Comparison of ENCODE assay signal across 16 mouse cellular contexts in the genomic region with DNA sequence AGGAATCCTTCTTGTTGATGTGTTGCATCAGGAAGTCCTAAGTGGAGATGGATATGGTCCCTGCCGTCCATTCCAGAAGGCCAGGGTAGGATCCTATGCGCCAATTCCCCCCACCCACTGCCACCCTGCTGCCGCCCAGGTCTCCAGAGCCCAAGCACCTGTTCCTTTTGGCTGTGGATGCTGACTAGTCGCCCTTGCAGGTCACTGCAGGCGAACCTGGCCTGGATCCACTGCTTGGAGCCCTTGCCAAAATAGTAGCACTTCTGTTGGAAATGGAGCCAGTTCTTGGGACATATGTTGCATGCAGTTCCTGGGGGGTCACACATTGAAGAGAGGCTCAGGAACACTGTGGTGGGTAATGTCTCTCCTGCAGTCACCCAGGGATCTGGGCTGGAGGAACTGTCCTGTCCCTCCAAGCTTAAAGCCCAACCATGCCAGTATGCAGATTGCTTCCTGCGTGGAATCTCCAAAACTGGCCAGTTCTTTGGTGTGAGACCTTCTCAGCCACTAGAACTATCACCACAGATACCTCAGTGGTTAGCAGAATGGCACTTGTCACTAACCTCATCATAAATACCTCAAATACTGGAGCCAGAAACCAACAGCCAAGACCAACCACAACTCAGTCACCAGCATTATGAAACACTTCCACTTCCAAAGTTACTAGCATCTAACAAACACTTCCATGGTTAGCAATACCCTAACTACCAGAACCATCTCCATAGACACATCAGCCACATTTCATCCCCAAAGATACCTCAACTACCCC. TPM values are rescaled to one million over a fixed set of nuclear protein-coding genes. Genes with fewer than 3 reads are reported as not detected.
A peak's percentile ranks its signal among the peaks of the same experiment; 100 is the strongest.
DNase-seq lines count a peak whose midpoint lies in the region.
"Had no signal": no experiment of that assay in that cellular context is flagged by ENCODE, and none has a peak within 500 bp of the region (broad histone marks: within the 10 kb centered on the region; RNA-seq: fewer than 3 reads in every experiment).

No protein-coding gene starts in this region.

- no peaks in the 10 kb centered on the region for H3K4me1 ChIP-seq in embryonic facial prominence, embryonic 10.5 days

- 79% methylated on average over 6 of the region's 6 CpGs for WGBS in embryonic facial prominence, embryonic 10.5 days

- H3K9me3 ChIP-seq in embryonic facial prominence, embryonic 10.5 days = peaks cover 4% of the 10 kb centered on the region; the same call in 1 of the 2 replicates

- peaks cover 50% of the 10 kb centered on the region for H3K36me3 ChIP-seq in embryonic facial prominence, embryonic 10.5 days (replicated peaks)

- no peaks in the 10 kb centered on the region for H3K27me3 ChIP-seq in embryonic facial prominence, embryonic 10.5 days (replicated peaks; ENCODE audit: low read depth, poor library complexity, severe bottlenecking)

- DNase-seq in gastrocnemius, postnatal 10 days = peak; percentile 60
- no peak for DNase-seq in gastrocnemius, postnatal 25 days
- DNase-seq in testis, postnatal 10 days (ENCODE audit: low spot score) = peak; percentile 46
- DNase-seq in testis, postnatal 14 days (ENCODE audit: low spot score) = no peak
- DNase-seq in cerebellum, postnatal 25 days = peak; percentile 88 to 89
- no peak for DNase-seq in embryo, embryonic 10 days (ENCODE audit: low spot score)
- no peak for DNase-seq in embryonic facial prominence, embryonic 10.5 days (ENCODE audit: low spot score)
- DNase-seq: heart, adult 2 months; lung, embryonic 14.5 days; right cerebral cortex, postnatal 4 days had no signal

- no peak overlapping the region for H3K27ac ChIP-seq in embryonic facial prominence, embryonic 10.5 days (replicated peaks)
- H3K27ac ChIP-seq: heart, adult 2 months had no signal

- H3K4me3 ChIP-seq in embryonic facial prominence, embryonic 10.5 days = no peak overlapping the region
- H3K4me3 ChIP-seq: heart, adult 2 months had no signal

RNA-seq across cellular contexts. Expression of a gene that starts 7.5 kb away (rescaled TPM):
- 10 to 100 TPM; 24.2 to 24.9 TPM for total RNA-seq in gastrocnemius, postnatal 10 days (2021)
- total RNA-seq in gastrocnemius, postnatal 25 days (2021) = 10 to 100 TPM; 17.8 to 18.0 TPM
- polyA plus RNA-seq in embryonic facial prominence, embryonic 10.5 days (2016; fragmentation: Nextera tagmentation; extraction: Ambion mirVana) = 44.6 and 46.8 TPM in 2 replicates

RNA-seq across cellular contexts. Expression of a gene that starts 10.4 kb away (rescaled TPM):
- 1 to 10 TPM; 1.1 to 1.4 TPM for total RNA-seq in gastrocnemius, postnatal 10 days (2021)
- under 1 TPM; 0.23 to 0.27 TPM for total RNA-seq in gastrocnemius, postnatal 25 days (2021)
- polyA plus RNA-seq in embryonic facial prominence, embryonic 10.5 days (2016; fragmentation: Nextera tagmentation; extraction: Ambion mirVana) = 0.32 and 0.36 TPM in 2 replicates
- total RNA-seq: layer of hippocampus, postnatal 10 days; left cerebral cortex, postnatal 36 days had no signal

RNA-seq across cellular contexts. Expression of a gene that starts 11.4 kb away (rescaled TPM):
- 1 to 10 TPM; 1.6 to 2.0 TPM for total RNA-seq in gastrocnemius, postnatal 10 days (2021)
- total RNA-seq in gastrocnemius, postnatal 25 days (2021) = 1 to 10 TPM in 1 of 2 experiments, not detected in 1; 7.8 TPM
- 7.3 and 8.2 TPM in 2 replicates for polyA plus RNA-seq in embryonic facial prominence, embryonic 10.5 days (2016; fragmentation: Nextera tagmentation; extraction: Ambion mirVana)

RNA-seq across cellular contexts. Expression of a gene that starts 18.0 kb away (rescaled TPM):
- total RNA-seq in gastrocnemius, postnatal 10 days (2021) = under 1 TPM in 1 of 2 experiments, not detected in 1; 0.41 TPM
- not detected for total RNA-seq in gastrocnemius, postnatal 25 days (2021)
- 0.12 TPM in 1 of 2 replicates, not detected in the other for polyA plus RNA-seq in embryonic facial prominence, embryonic 10.5 days (2016; fragmentation: Nextera tagmentation; extraction: Ambion mirVana)
- polyA plus RNA-seq: C2C12; forebrain, embryonic 16.5 days; neural tube, embryonic 11.5 days had no signal

RNA-seq across cellular contexts. Expression of a gene that starts 28.0 kb away (rescaled TPM):
- under 1 TPM; 0.61 to 0.75 TPM for total RNA-seq in gastrocnemius, postnatal 10 days (2021)
- total RNA-seq in gastrocnemius, postnatal 25 days (2021) = 10 to 100 TPM in 1 of 2 experiments, under 1 TPM in 1; 0.97 to 24.5 TPM
- polyA plus RNA-seq in embryonic facial prominence, embryonic 10.5 days (2016; fragmentation: Nextera tagmentation; extraction: Ambion mirVana) = 0.24 and 0.39 TPM in 2 replicates
- polyA plus RNA-seq: C2C12; embryonic facial prominence, embryonic 11.5 days; lung, embryonic 14.5 days; neural tube, embryonic 11.5 days had no signal

Comparison
In these comparisons a context has a peak if more than half of its experiments do, and no peak if none do; other contexts are left out.
1. DNase-seq: peak in gastrocnemius, postnatal 10 days (single experiment), testis, postnatal 10 days (single experiment) and cerebellum, postnatal 25 days (2 of 2); none in gastrocnemius, postnatal 25 days (single experiment), testis, postnatal 14 days (single experiment), embryo, embryonic 10 days (single experiment) and embryonic facial prominence, embryonic 10.5 days (single experiment).